Mouse (Mus musculus) kidney, adult 2 months (tissue): ENCODE data around the gene Fer1l5.

Experiments
- CTCF ChIP-seq: fragments of 200-500 bp; conservative IDR thresholded peaks from 2 replicates; pipeline ENCODE4 v1.5.1; 2011; ENCODE audit warnings: low read depth, mild to moderate bottlenecking, control low read depth, low read length, moderate library complexity, mixed read lengths; ENCODE audit not compliant: insufficient read depth, insufficient read length
- POLR2A ChIP-seq: fragments of 200-500 bp; IDR thresholded peaks from one replicate; pipeline ENCODE4 v1.6.1; 2011; ENCODE audit warnings: low read depth, low read length, control low read depth

GRCm38 (mm10) chr1:36378880-36379279 is 6.8 kb downstream of the Fer1l5 start:
- TF ChIP-seq CTCF (no peak), POLR2A (no peak)
